Mouse (Mus musculus) hindbrain, embryonic 14.5 days (tissue): ENCODE data around the gene Eif4enif1. TPM values are rescaled to one million over a fixed set of nuclear protein-coding genes. Genes with fewer than 3 reads are reported as not detected.

Source experiments
- ATAC-seq: fragments of 200-750 bp; cut with Nextera tagmentation; 2 replicates; pipeline ENCODE4 v1.8.0; 2017; ENCODE audit warnings: moderate number of reproducible peaks, mild to moderate bottlenecking, moderate TSS enrichment, moderate library complexity; ENCODE audit not compliant: low FRiP score
- DNase-seq: peaks from one replicate; pipeline ENCODE4 v3.0.0-alpha.2; 2015; ENCODE audit warnings: low spot score
- H3K27ac ChIP-seq: fragments of 300-500 bp; sonication (generic); 2 replicates; pipeline ENCODE4 v1.5.1; 2014; ENCODE audit warnings: mild to moderate bottlenecking, moderate library complexity
- H3K27me3 ChIP-seq: fragments of 300-500 bp; sonication (generic); 2 replicates; pipeline ENCODE4 v1.6.1; 2014; ENCODE audit warnings: mild to moderate bottlenecking, low read length, mixed read lengths; ENCODE audit not compliant: control insufficient read depth, insufficient read depth
- H3K36me3 ChIP-seq: fragments of 300-500 bp; sonication (generic); replicated peaks from 2 replicates; pipeline ENCODE4 v1.6.1; 2014; ENCODE audit not compliant: control insufficient read depth, insufficient read depth
- H3K4me1 ChIP-seq: fragments of 300-500 bp; sonication (generic); replicated peaks from 2 replicates; pipeline ENCODE4 v1.6.1; 2014; ENCODE audit warnings: antibody characterized with exemption, low read length, mixed read lengths; ENCODE audit not compliant: control insufficient read depth, insufficient read depth
- H3K4me2 ChIP-seq: fragments of 300-500 bp; sonication (generic); replicated peaks from 2 replicates; pipeline ENCODE4 v1.6.1; 2014; ENCODE audit warnings: mild to moderate bottlenecking, moderate library complexity
- H3K4me3 ChIP-seq: fragments of 300-500 bp; sonication (generic); replicated peaks from 2 replicates; pipeline ENCODE4 v1.5.1; 2014; ENCODE audit warnings: mild to moderate bottlenecking, low read length
- H3K9ac ChIP-seq: fragments of 300-500 bp; sonication (generic); 2 replicates; pipeline ENCODE4 v1.6.1; 2014
- H3K9me3 ChIP-seq: fragments of 300-500 bp; sonication (generic); 2 replicates; pipeline ENCODE4 v1.6.1; 2016; ENCODE audit warnings: low read length; ENCODE audit not compliant: control insufficient read depth
- WGBS: fragments of 180-500 bp; shearing (Covaris S2); extraction: QIAGEN DNeasy Blood & Tissue Kit; methylation state at CpG from one replicate; pipeline ENCODE4 v1.1.7; 2014; 5-methylcytosine and 5-hydroxymethylcytosine counted together
- polyA plus RNA-seq: library from polyadenylated mRNA; unstranded; fragments of >200 nt; fragmentation: Nextera tagmentation; extraction: Ambion mirVana; gene quantifications from 2 replicates; pipeline ENCODE4 v1.2.1, GENCODE M21; 2014

Gene Eif4enif1
- polyA plus RNA-seq, 1 experiment from 2014 or later, result 54.0 TPM

DNA sequence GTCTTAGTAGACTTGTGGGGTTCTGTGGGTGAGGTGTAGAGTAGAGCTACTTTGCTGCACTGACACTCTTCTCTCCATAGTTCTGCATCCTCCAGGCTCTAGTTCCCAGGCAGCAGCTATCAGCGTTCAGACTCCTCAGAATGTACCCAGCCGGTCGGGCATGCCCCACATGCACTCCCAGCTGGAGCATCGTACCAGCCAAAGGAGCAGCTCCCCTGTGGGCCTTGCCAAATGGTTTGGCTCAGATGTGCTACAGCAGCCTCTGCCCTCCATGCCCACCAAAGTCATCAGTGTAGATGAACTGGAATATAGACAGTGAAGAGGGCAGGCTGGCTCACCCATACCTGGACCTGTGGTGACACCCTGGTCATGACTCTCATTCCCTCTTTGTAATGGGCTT, 41.6 kb downstream of the Eif4enif1 start:
- WGBS, result 69% methylated on average over 4 of the region's 4 CpGs

DNA sequence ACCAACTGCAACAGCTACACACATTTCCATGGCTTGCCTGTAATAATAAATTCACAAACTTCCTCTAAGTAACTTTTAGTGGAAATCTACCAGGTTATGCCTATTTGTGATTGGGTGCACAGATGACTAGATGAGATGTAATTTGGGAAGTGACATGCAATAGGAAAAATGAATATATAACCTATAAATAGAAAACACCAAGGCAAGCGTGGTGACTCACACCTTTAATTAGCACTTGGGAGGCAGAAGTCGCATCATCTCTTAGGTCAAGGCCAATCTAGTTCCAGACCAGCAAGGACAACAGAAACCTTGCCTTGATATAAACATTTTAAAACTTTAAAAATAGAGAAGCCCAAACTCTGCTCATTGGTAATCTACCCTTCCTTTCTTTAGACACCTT, 45.2 kb downstream of the Eif4enif1 start:
- H3K4me3 ChIP-seq, result no peak overlapping the region
- peaks cover 99% of the 10 kb centered on the region for H3K36me3 ChIP-seq
- 90% methylated on average over 2 of the region's 2 CpGs for WGBS
- no peaks in the 10 kb centered on the region for H3K9me3 ChIP-seq
- no peaks in the 10 kb centered on the region for H3K27me3 ChIP-seq
- DNase-seq, result no peak
- H3K27ac ChIP-seq, result no peak overlapping the region
- H3K4me1 ChIP-seq, result no peaks in the 10 kb centered on the region
- no peak overlapping the region for H3K9ac ChIP-seq
- no peak overlapping the region for H3K4me2 ChIP-seq
- no peak for ATAC-seq

More for the DNA sequence above, 41.6 kb downstream of the Eif4enif1 start:
- ATAC-seq (no peak), DNase-seq (no peak)
- Histone ChIP-seq H3K27ac (no peak overlapping the region), H3K4me3 (no peak overlapping the region), H3K9ac (no peak overlapping the region), H3K36me3 (peaks cover 98% of the 10 kb centered on the region), H3K27me3 (no peaks in the 10 kb centered on the region), H3K9me3 (no peaks in the 10 kb centered on the region), H3K4me2 (no peak overlapping the region), H3K4me1 (no peaks in the 10 kb centered on the region)

GRCm38 (mm10) chr11:3259537-3259936, 57.3 kb downstream of the Eif4enif1 start:
- WGBS, result 97% methylated on average over 1 of the region's 1 CpGs
- no peak for ATAC-seq
- H3K9ac ChIP-seq, result no peak overlapping the region
- H3K27me3 ChIP-seq, result no peaks in the 10 kb centered on the region
- H3K4me3 ChIP-seq, result no peak overlapping the region
- peaks cover 8% of the 10 kb centered on the region for H3K4me1 ChIP-seq
- peaks cover 95% of the 10 kb centered on the region for H3K36me3 ChIP-seq
- no peak overlapping the region for H3K4me2 ChIP-seq
- DNase-seq, result no peak
- no peak overlapping the region for H3K27ac ChIP-seq
- H3K9me3 ChIP-seq, result no peaks in the 10 kb centered on the region

DNA sequence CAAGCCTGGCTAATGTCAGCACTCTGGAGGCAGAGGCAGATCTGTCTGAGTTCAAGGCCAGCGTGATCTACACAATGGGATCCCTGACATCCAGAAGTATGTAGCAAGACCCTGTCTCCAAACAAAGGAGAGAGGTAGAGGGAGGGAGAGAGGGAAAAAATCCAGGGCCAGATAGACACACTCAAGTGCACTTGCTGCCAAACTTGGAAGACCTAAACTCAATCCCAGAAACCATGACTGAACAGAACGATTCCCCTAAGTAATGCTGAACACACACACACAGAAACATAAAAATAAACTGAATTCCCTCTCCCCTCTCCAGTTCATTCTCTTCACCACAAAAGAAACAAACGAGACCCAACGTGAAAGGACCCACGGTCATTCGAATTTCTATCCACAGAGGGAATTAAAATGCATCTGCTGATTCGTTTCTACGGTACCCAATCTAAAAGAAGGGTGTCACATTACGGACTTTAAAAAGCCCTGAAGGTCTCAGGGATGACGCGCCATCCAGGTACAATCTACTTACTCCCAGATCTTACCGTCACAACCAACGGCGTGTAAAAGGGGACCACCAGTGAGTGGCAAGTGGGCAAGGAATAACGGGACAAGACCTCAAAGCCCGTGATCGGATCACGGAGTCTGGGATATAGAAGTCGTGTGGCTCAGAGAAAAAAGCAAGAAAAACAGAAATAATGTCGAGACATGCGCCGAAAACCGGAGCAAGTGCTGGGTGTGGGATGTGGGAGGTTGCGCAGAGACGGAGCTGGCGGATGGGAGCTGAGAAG, 63.3 kb downstream of the Eif4enif1 start:
- Histone ChIP-seq H3K27ac (peak overlapping the region; percentile 95), H3K36me3 (peaks cover 39% of the 10 kb centered on the region), H3K27me3 (no peaks in the 10 kb centered on the region), H3K9ac (peak overlapping the region; percentile 99), H3K4me2 (peak overlapping the region; percentile 72), H3K4me1 (peaks cover 18% of the 10 kb centered on the region), H3K9me3 (no peaks in the 10 kb centered on the region), H3K4me3 (peak overlapping the region; percentile 98)
- under 1% methylated on average over 26 of the region's 26 CpGs for WGBS
- DNase-seq, result peak; percentile 31
- ATAC-seq, result no peak

GRCm38 (mm10) chr11:3266079-3266685, 64.0 kb downstream of the Eif4enif1 start, which contains the start of gene Drg1:
TSS of gene Drg1 (minus strand) at chr11:3266415.
- no peaks in the 10 kb centered on the region for H3K27me3 ChIP-seq
- ATAC-seq (peak; percentile 99), DNase-seq (peak; percentile 97)
- peak within 1 kb of the TSS; percentile 95 for H3K27ac ChIP-seq
- under 1% methylated on average over 65 of the region's 72 CpGs for WGBS
- H3K36me3 ChIP-seq, result peaks cover 32% of the 10 kb centered on the region
- peak within 1 kb of the TSS; percentile 72 for H3K4me2 ChIP-seq
- peak within 1 kb of the TSS; percentile 99 for H3K9ac ChIP-seq
- peak within 1 kb of the TSS; percentile 98 for H3K4me3 ChIP-seq
- no peaks in the 10 kb centered on the region for H3K9me3 ChIP-seq
- H3K4me1 ChIP-seq, result peaks cover 18% of the 10 kb centered on the region

DNA sequence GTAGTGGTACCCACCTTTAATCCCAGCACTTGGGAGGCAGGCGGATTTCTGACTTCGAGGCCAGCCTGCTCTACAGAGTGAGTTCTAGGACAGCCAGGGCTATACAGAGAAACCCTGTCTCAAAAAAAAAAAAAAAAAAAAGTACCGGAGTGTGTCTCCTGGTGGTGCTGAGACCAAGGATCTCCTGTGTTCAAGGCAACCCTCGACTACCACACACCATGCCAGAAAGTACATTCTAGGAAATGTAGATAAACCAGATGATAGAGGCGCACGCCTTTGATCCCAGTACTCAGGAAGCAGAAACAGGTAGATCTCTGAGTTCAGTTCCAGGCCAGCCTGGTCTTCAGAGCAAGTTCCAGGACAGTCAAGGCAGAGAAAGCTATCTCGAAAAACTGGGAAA, 64.9 kb downstream of the Eif4enif1 start:
- no peak for DNase-seq
- H3K4me3 ChIP-seq, result peak overlapping the region; percentile 98
- H3K36me3 ChIP-seq, result peaks cover 22% of the 10 kb centered on the region
- H3K9ac ChIP-seq, result peak overlapping the region; percentile 99
- H3K4me2 ChIP-seq, result peak overlapping the region; percentile 72
- 54% methylated on average over 7 of the region's 7 CpGs for WGBS
- H3K9me3 ChIP-seq, result no peaks in the 10 kb centered on the region
- peaks cover 18% of the 10 kb centered on the region for H3K4me1 ChIP-seq
- H3K27me3 ChIP-seq, result no peaks in the 10 kb centered on the region
- H3K27ac ChIP-seq, result peak overlapping the region; percentile 95
- ATAC-seq, result no peak

DNA sequence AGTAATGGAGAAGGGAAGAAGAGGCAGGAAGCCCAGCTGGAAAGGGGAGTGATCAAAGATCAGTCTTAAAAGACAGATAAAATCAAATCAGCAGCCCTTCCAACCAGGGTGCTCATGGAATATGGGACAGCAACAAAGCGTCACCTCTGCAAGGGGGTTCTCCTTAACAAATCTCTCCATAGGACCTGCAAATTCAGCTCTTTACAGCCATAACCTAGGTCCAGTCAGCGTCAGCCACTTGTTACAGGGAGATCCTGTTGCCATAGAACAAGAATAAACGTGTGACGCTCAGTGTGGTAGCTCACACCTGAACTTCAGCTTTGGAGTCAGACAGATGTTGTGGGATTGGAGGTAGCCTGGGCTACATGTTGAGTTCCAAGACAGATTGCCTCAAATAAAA, 67.0 kb downstream of the Eif4enif1 start:
- no peaks in the 10 kb centered on the region for H3K27me3 ChIP-seq
- 47% methylated on average over 4 of the region's 4 CpGs for WGBS
- ATAC-seq, result no peak
- H3K27ac ChIP-seq, result no peak overlapping the region
- H3K4me1 ChIP-seq, result peaks cover 13% of the 10 kb centered on the region
- no peak overlapping the region for H3K9ac ChIP-seq
- H3K4me2 ChIP-seq, result no peak overlapping the region
- H3K36me3 ChIP-seq, result peaks cover 2% of the 10 kb centered on the region; the same call in 1 of the 2 replicates
- H3K9me3 ChIP-seq, result no peaks in the 10 kb centered on the region
- no peak overlapping the region for H3K4me3 ChIP-seq
- DNase-seq, result no peak

DNA sequence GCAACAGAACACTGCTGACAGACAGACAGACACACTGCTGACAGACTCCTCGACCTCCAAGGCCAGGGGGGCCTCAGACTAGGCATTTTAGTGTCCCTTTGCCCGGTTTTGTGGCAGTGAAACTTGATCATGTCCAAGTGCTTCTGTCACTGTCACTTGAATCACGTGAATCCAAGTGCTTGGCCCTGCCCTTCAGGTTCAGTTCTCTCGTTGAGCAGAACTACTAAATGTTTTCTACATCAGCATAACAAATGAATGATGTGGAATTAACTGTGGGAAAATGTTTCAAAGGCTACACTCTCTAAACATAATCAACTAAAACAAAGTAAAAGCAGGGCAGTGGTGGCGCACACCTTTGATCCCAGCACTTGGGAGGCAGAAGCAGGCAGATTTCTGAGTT, 76.2 kb downstream of the Eif4enif1 start:
- H3K9ac ChIP-seq, result no peak overlapping the region
- H3K9me3 ChIP-seq, result no peaks in the 10 kb centered on the region
- ATAC-seq, result no peak
- 67% methylated on average over 5 of the region's 5 CpGs for WGBS
- H3K4me3 ChIP-seq, result no peak overlapping the region
- no peak overlapping the region for H3K27ac ChIP-seq
- no peak overlapping the region for H3K4me2 ChIP-seq
- DNase-seq, result no peak
- H3K27me3 ChIP-seq, result no peaks in the 10 kb centered on the region
- H3K36me3 ChIP-seq, result no peaks in the 10 kb centered on the region
- no peaks in the 10 kb centered on the region for H3K4me1 ChIP-seq

- no peaks in the 10 kb centered on the region for H3K4me1 ChIP-seq
- WGBS, result 83% methylated on average over 2 of the region's 2 CpGs
- H3K4me2 ChIP-seq, result no peak overlapping the region
- no peak for DNase-seq
- no peak overlapping the region for H3K9ac ChIP-seq
- H3K27ac ChIP-seq, result no peak overlapping the region
- no peak for ATAC-seq
- H3K9me3 ChIP-seq, result no peaks in the 10 kb centered on the region
- H3K27me3 ChIP-seq, result no peaks in the 10 kb centered on the region
- no peaks in the 10 kb centered on the region for H3K36me3 ChIP-seq
- no peak overlapping the region for H3K4me3 ChIP-seq
These were observed 77.5 kb downstream of the Eif4enif1 start for GRCm38 (mm10) chr11:3279729-3280128.
